Mouse (Mus musculus): ENCODE measurements around the gene Hspa1a.
"Not testable (repeated sequence)": the region's sequence is repeated elsewhere in the genome, so short reads cannot be mapped to it uniquely, and the experiment has no call there.

The Hspa1a gene

GRCm38 (mm10) chr17:34972069-34972749 is at the start of gene Hspa1a, which contains the start of gene Hspa1l:
Gene Hspa1a, minus strand, starts transcription at chr17:34972156.
Gene Hspa1l, plus strand, starts transcription at chr17:34972703.
- not testable (repeated sequence) for DNase-seq (ENCODE audit: extremely low read depth, low read depth, low spot score)

DNA sequence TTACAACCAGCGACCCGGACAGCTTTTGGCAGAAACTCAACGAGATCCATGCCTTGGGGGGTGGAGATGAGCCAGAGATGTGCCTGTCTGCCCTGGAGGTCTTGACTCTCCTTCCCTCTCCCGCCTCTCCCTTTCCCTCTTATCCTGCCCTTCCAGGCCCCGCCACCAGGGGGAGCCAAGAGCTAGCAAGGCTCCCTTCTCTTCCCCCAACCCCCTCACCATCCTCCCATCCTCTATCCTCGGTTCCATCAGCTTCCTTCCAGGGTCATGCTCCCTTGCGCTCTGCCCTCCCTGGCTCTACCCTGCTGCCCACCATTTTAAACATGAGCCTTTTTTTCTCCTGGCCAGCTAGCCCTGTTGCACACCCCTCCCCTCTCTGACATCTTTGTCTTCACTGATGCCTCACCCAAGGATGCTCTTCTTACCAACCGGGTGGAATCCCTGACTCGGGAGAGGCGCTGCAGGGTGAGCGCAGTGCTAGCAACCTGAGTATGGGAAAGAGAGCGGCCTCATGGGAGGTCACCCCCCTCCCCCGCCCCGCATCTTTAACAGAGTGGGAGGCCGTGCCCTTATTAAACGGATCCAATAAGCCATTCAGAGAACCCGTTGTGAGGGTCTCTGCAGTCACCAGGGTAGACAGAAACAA is 49.3 kb upstream of the Hspa1a start:
- DNase-seq (ENCODE audit: extremely low read depth, low read depth, low spot score): no peak

DNA sequence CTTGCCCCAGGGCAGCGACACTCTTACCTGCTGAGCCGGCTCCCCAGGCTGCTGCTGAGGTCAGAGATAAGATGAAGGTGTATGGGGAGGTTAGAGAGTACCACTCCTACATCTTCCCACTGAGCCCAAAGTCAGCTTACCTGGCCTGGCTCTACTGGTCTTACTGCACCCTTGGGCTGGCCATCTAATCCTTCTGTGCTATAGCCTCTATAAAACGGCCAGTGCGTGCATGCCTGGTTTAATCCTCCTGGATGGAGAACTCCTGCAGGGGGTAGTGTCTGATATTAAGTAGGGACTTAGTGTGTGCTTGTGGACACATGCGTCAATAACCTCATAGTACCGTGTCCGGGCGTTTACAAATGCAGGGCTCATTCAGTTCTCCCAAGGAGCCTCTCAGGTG is 48.6 kb upstream of the Hspa1a start:
- DNase-seq (ENCODE audit: extremely low read depth, low read depth, low spot score): peak; percentile 82

- DNase-seq (ENCODE audit: extremely low read depth, low read depth, low spot score): no peak
These were observed 47.9 kb upstream of the Hspa1a start for GRCm38 (mm10) chr17:35019894-35020293.

GRCm38 (mm10) chr17:35018171-35018570 is 46.2 kb upstream of the Hspa1a start:
- no peak for DNase-seq (ENCODE audit: extremely low read depth, low read depth, low spot score)

GRCm38 (mm10) chr17:35017706-35018030 is 45.7 kb upstream of the Hspa1a start:
- no peak for DNase-seq (ENCODE audit: extremely low read depth, low read depth, low spot score)

- DNase-seq (ENCODE audit: extremely low read depth, low read depth, low spot score): no peak
These were observed 45.1 kb upstream of the Hspa1a start for GRCm38 (mm10) chr17:35016791-35017705.

DNA sequence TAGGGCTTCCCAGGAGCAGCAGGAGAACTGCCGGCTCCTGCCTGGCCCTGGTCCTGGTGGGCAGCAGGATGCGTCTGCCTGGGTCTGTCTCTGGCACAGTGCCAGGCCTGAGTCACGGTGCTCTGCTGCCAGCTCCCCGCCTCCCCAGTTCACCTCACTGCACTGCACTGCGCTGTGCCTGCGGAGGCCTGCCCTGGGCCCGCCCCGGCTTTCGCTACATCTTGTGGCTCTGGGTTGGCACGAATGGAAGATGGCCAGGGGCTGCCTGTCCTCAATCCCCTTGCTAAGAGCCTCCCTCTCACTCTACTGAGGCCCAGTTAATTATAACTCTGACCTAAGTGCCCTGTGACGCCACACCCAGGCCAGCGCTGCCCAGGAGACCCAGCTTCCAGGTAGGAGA is 44.4 kb upstream of the Hspa1a start, which contains the start of gene Vwa7:
Vwa7 (plus strand) TSS at position 204 of the 400 bp plus-strand sequence.
- DNase-seq (ENCODE audit: extremely low read depth, low read depth, low spot score): no peak

- no peak for DNase-seq (ENCODE audit: extremely low read depth, low read depth, low spot score)
These were observed 43.3 kb upstream of the Hspa1a start for GRCm38 (mm10) chr17:35015296-35015695.

DNA sequence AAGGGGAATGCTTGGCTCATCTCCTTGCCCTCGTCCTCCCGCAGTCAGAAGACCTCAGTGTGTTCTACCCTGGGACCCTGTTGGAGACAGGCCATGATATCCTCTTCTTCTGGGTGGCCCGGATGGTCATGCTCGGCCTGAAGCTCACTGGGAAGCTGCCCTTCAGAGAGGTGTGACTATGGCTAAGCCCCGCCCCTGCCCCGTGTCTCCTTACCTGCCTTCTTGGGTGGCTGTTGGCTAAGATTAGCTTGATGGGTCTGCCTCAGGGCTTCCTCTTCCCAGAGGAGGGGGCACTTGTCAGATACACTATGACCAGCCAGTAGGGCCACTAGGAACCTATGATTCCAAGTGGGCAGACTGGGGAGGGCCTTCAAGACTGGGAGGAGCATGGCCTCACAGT is 41.3 kb upstream of the Hspa1a start:
- DNase-seq (ENCODE audit: extremely low read depth, low read depth, low spot score): no peak

- DNase-seq (ENCODE audit: extremely low read depth, low read depth, low spot score): no peak
These were observed 40.5 kb upstream of the Hspa1a start for GRCm38 (mm10) chr17:35012430-35012829.

DNA sequence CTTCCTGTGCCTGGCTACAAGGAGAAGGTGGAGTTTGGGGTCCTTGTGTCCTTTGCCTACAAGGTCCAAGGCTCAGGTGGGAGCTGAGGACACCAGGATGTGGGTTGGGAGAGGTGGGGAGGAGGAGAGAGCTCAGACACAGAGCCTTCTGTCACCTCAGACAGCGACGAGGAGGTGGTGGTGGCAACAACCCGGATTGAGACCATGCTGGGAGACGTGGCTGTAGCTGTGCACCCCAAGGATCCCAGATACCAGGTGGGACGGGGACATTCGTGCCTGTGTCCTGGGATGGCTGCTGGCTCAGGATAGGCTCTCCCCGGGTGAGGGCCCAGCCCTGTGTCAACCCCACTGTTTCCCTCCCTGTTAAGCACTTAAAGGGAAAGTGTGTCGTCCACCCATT is 39.5 kb upstream of the Hspa1a start:
- no peak for DNase-seq (ENCODE audit: extremely low read depth, low read depth, low spot score)

- no peak for DNase-seq (ENCODE audit: extremely low read depth, low read depth, low spot score)
These were observed 37.6 kb upstream of the Hspa1a start for GRCm38 (mm10) chr17:35009586-35009985.

DNA sequence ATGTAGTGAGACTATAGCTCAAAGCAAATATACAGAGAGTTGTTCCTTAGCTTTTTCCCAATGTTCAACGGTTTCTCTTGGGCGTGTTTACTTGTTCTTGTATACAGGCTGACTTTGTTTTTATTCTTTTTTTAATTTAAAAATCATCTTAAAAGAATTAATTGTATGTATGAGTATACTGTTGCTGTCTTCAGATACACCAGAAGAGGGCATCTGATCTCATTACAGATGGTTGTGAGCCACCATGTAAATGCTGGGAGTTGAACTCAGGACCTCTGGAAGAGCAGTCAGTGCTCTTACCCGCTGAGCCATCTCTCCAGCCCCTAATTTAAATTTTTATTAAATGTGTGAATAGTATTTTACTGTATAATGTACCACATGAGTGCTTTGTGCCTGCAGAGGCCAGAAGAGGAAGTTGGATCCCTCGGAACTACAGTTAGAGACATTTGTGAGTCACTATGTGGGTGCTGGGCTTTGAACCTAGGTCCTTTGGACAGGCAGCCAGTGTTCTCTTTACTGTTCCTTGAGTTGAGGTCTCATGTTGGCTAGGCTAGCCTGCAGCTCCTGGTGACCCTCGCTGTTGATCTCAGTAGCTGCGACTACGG is 35.5 kb upstream of the Hspa1a start:
- DNase-seq (ENCODE audit: extremely low read depth, low read depth, low spot score): no peak

- DNase-seq (ENCODE audit: extremely low read depth, low read depth, low spot score): not testable (repeated sequence)
These were observed 33.9 kb upstream of the Hspa1a start for GRCm38 (mm10) chr17:35005902-35006301.

- DNase-seq (ENCODE audit: extremely low read depth, low read depth, low spot score): no peak
These were observed 33.2 kb upstream of the Hspa1a start for GRCm38 (mm10) chr17:35005158-35005557.

DNA sequence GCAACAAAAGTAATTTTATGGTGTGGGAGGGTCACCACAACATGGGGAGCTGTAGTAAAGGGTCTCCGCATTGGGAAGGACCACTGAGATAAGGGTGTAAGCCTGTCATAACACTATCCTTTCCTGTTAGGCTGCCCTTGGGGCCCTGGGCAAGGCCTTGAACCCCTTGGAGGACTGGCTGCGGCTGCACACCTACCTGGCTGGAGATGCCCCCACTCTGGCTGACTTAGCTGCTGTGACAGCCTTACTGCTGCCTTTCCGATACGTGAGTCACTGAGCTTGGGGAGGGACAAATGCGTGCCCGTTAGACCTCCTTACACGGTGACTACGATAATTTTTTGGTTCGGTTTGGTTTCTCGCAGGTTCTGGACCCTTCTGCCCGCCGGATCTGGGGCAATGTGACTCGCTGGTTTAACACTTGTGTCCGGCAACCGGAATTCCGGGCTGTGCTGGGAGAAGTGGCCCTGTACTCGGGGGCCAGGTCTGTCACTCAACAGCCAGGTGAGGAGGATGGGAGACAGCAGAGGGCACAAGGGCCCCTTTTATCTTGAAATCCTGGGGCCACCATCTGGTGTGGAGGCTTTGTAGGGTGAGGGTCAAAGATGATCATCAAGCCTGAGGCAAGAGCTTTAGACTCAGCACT is 32.2 kb upstream of the Hspa1a start:
- no peak for DNase-seq (ENCODE audit: extremely low read depth, low read depth, low spot score)

DNA sequence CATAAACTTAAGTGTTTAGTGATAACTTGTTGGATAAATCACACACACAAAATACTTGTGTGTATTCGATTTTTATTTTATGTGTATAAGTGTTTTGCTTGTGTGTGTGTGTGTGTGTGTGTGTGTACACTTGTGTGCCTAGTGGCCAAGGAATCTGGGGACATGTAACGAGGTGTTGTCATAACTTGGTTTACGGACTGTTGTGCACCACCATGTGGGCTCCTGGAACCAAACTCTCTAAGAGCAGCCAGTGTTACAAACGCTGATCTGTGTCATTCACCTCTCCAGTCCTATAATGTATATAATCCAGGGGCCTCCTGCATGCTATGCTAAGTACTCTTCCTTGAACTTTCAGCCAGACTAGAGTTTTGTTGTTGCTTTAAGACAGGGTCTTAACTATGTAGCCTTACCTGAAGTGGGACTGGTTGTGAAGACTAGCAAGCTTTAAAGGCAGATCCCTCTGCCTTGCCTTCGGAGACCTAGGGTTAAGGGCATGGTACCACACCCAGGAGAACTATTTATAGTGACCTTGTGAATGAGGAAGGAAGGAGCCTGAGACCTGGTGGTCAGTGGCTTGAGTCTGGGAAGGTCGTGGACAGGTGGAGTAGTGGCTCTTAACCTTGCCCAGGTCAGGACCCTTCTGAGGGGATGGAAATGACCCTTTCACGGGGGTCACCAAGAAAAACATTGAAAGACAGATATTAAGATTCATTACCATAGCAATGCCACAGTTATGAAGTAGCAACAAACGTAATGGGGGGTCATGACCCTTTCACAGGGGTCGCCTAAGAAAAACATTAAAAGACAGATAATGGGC is 31.3 kb upstream of the Hspa1a start:
- no peak for DNase-seq (ENCODE audit: extremely low read depth, low read depth, low spot score)

DNA sequence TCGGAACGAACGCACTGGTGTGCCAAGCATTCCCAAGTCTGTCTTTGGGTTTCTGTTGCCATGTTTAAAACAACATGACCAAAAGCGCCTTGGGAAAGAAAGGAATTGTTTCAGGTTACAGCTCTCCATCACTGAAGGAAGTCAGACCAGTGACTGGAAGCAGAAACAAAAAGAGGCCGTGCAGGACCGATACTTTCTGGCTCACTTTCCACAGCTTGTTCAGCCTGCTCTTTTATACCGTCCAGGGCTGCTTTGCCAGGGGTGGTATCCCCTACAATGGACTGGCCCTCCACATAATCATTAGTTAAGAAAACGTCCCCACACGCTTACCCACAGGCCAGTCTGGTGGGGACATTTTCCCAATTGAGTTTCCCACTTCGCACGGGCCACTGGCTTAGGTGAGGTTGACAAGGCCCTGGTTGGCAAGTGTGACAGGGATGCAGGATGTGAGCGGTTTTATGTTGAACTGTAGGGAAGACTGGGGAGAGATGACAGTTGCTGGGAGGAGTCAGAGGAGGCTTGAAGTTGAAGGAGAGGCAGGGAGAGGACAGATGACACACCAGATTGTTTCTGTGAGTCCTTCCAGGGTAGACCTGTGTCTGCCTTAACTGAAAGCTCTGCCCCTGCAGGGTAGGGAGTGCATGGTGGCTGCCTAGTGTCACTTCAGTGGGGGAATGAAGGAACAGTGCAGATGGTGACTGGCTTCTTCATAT is 30.4 kb upstream of the Hspa1a start:
- no peak for DNase-seq (ENCODE audit: extremely low read depth, low read depth, low spot score)

Data from fat pad, adult 2 months (tissue).